Mouse (Mus musculus): ENCODE data around the gene Stra6l. TPM values are rescaled to one million over a fixed set of nuclear protein-coding genes. Genes with fewer than 3 reads are reported as not detected.

Gene Stra6l
- total RNA-seq, 2 experiments from 2014 or later, result not detected

- no peak for ATAC-seq (replicated peaks; ENCODE audit: low FRiP score, poor library complexity, severe bottlenecking)
Observed at GRCm38 (mm10) chr4:45909256-45909655, 60.8 kb downstream of the Stra6l start.

- no peak for ATAC-seq (replicated peaks; ENCODE audit: low FRiP score, poor library complexity, severe bottlenecking)
Observed at GRCm38 (mm10) chr4:45909924-45910323, 61.5 kb downstream of the Stra6l start.

- ATAC-seq (replicated peaks; ENCODE audit: low FRiP score, poor library complexity, severe bottlenecking), result no peak
Observed at GRCm38 (mm10) chr4:45911256-45911655, 62.8 kb downstream of the Stra6l start.

DNA sequence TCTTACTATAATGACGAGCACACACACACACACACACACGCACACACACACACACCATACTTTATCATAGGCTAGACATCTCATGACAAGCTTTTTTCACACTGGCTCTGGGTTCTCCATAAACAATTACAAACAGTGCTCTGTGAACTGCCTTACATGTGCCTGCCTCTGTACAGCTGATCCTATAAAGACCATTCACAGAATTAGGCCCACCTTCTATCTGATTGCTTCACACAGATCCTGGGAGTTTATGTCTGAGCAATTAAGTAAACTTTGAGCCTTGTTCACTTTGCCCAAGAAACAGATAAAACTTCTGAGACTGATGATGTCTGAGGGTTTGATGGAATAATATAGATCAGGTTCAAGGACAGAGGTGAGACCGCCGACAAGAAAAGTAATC is 63.4 kb downstream of the Stra6l start:
- ATAC-seq (replicated peaks; ENCODE audit: low FRiP score, poor library complexity, severe bottlenecking), result no peak

- no peak for ATAC-seq (replicated peaks; ENCODE audit: low FRiP score, poor library complexity, severe bottlenecking)
Observed at GRCm38 (mm10) chr4:45917091-45917490, 68.6 kb downstream of the Stra6l start.

DNA sequence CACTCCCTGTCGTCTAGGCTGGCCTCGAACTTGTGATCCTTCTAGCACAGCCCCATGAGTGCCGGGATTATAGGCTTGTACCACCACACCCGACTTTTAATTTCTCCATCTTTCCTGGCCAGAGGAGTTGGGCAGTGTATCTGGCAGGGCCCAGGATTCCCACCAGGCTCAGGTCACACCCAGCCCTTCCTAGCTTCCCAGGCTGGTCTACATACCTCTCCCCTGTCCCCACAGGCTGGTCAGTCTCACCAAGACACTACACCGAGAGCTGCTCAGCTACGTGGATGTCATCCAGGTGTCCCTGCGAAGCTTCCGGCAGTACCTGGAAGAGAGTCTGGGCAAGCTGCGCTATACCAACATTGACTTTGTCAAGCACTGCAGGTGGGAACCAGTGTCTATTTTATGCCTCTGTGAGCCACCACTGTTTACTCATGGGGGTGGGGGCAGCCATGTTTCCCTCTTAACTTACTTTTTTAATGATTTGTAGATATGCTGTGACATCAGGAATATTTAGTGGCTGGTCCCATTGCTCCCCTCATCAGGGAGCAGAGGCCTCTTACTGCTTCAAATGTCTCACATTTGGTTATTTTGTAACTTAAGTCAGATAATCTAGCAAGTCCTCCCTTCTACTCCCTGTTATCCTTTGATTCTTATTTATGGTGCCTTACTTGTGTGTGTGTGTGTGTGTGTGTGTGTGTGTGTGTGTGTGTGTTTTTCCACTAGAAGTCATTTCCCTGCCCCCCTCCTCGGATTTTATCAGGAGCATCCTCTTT is 73.4 kb downstream of the Stra6l start:
- ATAC-seq (replicated peaks; ENCODE audit: low FRiP score, poor library complexity, severe bottlenecking), result no peak

GRCm38 (mm10) chr4:45924011-45924410 is 75.5 kb downstream of the Stra6l start:
- ATAC-seq (replicated peaks; ENCODE audit: low FRiP score, poor library complexity, severe bottlenecking), result no peak

DNA sequence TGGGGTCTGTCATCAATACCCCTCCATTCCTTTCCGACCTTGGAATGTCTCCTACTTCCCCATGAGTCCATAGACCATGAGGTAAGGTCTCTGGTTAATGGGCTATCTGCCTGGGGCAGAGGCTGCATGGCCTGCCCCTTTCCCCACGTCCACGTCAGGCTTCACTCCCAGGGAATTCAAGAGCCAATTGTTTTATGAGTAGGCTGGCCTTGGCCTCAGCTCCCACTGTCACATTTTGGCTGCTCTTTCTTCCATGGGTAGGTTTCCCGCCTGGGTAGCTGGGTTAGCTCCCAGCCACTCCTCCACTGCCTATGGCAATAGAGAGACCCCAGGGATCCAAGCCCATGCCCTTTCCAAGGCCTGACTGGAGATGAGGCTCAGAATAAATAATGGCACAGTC is 80.1 kb downstream of the Stra6l start:
- ATAC-seq (replicated peaks; ENCODE audit: low FRiP score, poor library complexity, severe bottlenecking), result no peak

Other genes with a start within 250 kb of the Stra6l start
- gene Aldh1b1, start 49.6 kb upstream of the Stra6l start, total RNA-seq (2015; ENCODE audit: low replicate concordance), result not detected in 2 replicates
- gene Aldh1b1, start 49.6 kb upstream of the Stra6l start, total RNA-seq (2017; ENCODE audit: low replicate concordance), result 1.7 and 3.5 TPM in 2 replicates
- gene Igfbpl1, start 21.7 kb upstream of the Stra6l start, total RNA-seq (2015; ENCODE audit: low replicate concordance), result not detected in 2 replicates
- gene Igfbpl1, start 21.7 kb upstream of the Stra6l start, total RNA-seq (2017; ENCODE audit: low replicate concordance), result not detected in 2 replicates
- gene Ccdc180, start 41.6 kb downstream of the Stra6l start, total RNA-seq (2015; ENCODE audit: low replicate concordance), result not detected in 2 replicates
- 0.23 TPM in 1 of 2 replicates, not detected in the other for gene Ccdc180, start 41.6 kb downstream of the Stra6l start, total RNA-seq (2017; ENCODE audit: low replicate concordance)
- 38.1 and 45.8 TPM in 2 replicates for gene Tdrd7, start 116.7 kb downstream of the Stra6l start, total RNA-seq (2015; ENCODE audit: low replicate concordance)
- 8.7 and 10.7 TPM in 2 replicates for gene Tdrd7, start 116.7 kb downstream of the Stra6l start, total RNA-seq (2017; ENCODE audit: low replicate concordance)
- gene Tmod1, start 190.3 kb downstream of the Stra6l start, total RNA-seq (2015; ENCODE audit: low replicate concordance), result 258 and 260 TPM in 2 replicates
- 189 and 234 TPM in 2 replicates for gene Tmod1, start 190.3 kb downstream of the Stra6l start, total RNA-seq (2017; ENCODE audit: low replicate concordance)

Measured in erythroid progenitor cell, adult 5-6 weeks (primary cell).